11 mouse cellular contexts compared by ENCODE assay signal in the genomic region with DNA sequence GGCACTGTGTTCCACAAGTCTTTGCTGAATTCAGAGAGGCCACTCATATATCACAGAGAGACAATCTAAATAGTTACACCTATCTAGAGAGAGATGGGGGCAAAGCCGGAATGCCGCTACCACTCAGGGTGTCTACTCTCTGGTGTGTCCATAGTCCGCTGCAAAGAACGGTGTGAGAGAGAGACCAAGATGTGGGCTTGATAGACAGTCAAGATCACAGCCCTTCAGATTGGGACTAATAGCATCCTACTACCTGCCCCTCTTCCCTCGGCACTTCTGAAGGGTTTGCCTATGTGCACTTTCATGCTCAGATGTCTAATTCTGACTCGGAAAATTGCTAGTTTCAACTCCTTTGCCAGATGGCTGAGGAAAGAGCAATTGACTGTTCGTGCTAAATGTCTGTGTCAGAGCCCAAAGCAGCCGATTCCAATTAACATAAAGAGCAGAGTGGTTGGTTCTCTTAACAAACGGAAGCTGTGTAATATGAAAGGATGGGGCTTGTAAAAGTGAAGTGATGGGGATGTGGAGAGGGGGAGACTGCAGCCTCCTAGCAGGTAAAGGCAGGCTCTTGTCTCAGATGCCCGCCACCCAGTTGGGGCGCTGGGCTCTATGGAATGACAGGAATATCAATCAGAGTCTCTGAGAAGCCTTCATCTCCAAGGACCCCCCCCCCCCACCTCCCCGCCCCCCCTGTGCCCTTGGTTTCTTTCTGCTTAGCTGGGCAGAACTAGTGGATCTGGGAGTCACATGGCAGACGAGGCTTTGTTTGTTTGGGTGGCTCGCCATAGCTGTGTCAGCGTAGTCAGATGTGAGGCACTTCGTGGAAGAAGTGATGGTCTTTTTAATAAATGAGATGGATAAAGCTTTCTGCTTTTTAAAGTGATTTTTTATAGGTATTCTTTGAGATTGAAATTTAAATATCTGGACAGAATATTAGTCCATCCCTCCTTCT.
DNase-seq lines count a peak whose midpoint lies in the region; ATAC-seq and TF ChIP-seq lines count a peak whose summit lies in the region.
"Had no signal": no experiment of that assay in that cellular context is flagged by ENCODE, and none has a peak within 500 bp of the region (broad histone marks: within the 10 kb centered on the region; RNA-seq: fewer than 3 reads in every experiment).

No protein-coding gene starts in this region.

- no peak overlapping the region for H3K4me2 ChIP-seq in hindbrain, postnatal 0 days (ENCODE audit: low read depth, low read length)

- no peak overlapping the region for H3K9ac ChIP-seq in hindbrain, postnatal 0 days (replicated peaks; ENCODE audit: low read length)
- H3K9ac ChIP-seq in heart, adult 2 months (ENCODE audit: low read depth, low read length) = no peak overlapping the region

- no peak for TF ChIP-seq CTCF in hindbrain, postnatal 0 days (IDR thresholded peaks at IDR 0.05; ENCODE audit: low read depth)
- TF ChIP-seq CTCF in olfactory bulb, adult 2 months (IDR thresholded peaks at IDR 0.05; ENCODE audit: insufficient read depth, low read depth, low read length) = no peak
- no peak for TF ChIP-seq CTCF in heart, adult 2 months (IDR thresholded peaks at IDR 0.05)

- H3K4me3 ChIP-seq in forebrain, embryonic 10.5 days = no peak overlapping the region
- no peak overlapping the region for H3K4me3 ChIP-seq in hindbrain, postnatal 0 days (ENCODE audit: low read length)
- no peak overlapping the region for H3K4me3 ChIP-seq in olfactory bulb, adult 2 months (ENCODE audit: insufficient read depth, low read depth, low read length)
- H3K4me3 ChIP-seq in heart, adult 2 months = no peak overlapping the region

- TF ChIP-seq EP300 in heart, adult 2 months (IDR thresholded peaks at IDR 0.05; ENCODE audit: insufficient read depth, low read depth, low read length) = no peak

- intact Hi-C loops in left cerebral cortex, postnatal 14 days (cut with DNase I) = no loop called here
- intact Hi-C loops in left cerebral cortex, postnatal 36 days (cut with DNase I) = loop anchor here (5.0 kb wide), 1 partner anchor 193 kb away; a partner anchor contains a TSS
- intact Hi-C loops in heart, postnatal 10 days (cut with DNase I) = no loop called here
- intact Hi-C loops in heart, adult 2 months (cut with DNase I) = loop anchor here (10.0 kb wide), 2 partner anchors 65 to 225 kb away; no protein-coding TSS in a partner anchor

- H3K79me2 ChIP-seq in heart, adult 2 months (replicated peaks; ENCODE audit: control insufficient read depth, insufficient read depth, low read length) = no peaks in the 10 kb centered on the region

- no peaks in the 10 kb centered on the region for H3K9me3 ChIP-seq in forebrain, embryonic 10.5 days
- no peaks in the 10 kb centered on the region for H3K9me3 ChIP-seq in hindbrain, postnatal 0 days (ENCODE audit: low read length)

- TF ChIP-seq POLR2A in olfactory bulb, adult 2 months (IDR thresholded peaks at IDR 0.05; ENCODE audit: insufficient read depth, low read depth, low read length) = no peak
- TF ChIP-seq POLR2A in heart, adult 2 months (IDR thresholded peaks at IDR 0.05; ENCODE audit: insufficient read depth, low read depth, low read length) = no peak

- DNase-seq in left cerebral cortex, postnatal 14 days (ENCODE audit: low spot score in 2 of 2) = peak; percentile 21 to 40
- DNase-seq in left cerebral cortex, postnatal 36 days (ENCODE audit: low spot score in 2 of 2) = no peak
- no peak for DNase-seq in forebrain, embryonic 10.5 days (ENCODE audit: extremely low spot score, low spot score)
- DNase-seq in hindbrain, postnatal 0 days (ENCODE audit: low spot score) = peak; percentile 12
- DNase-seq in spleen, adult 18-20 months = no peak
- no peak for DNase-seq in heart, postnatal 10 days
- DNase-seq in heart, adult 2 months = no peak
- DNase-seq: cerebellum, adult 8-10 months; lung, adult 2 months; thymus, postnatal 25 days had no signal

- peak; percentile 70 for ATAC-seq in hindbrain, postnatal 0 days

- 76% methylated on average over 16 of the region's 16 CpGs for WGBS in forebrain, embryonic 10.5 days
- 52% methylated on average over 16 of the region's 16 CpGs for WGBS in hindbrain, postnatal 0 days
- WGBS in olfactory bulb, adult 2 months = 39% methylated on average over 16 of the region's 16 CpGs
- 82% methylated on average over 16 of the region's 16 CpGs for WGBS in heart, adult 2 months

- H3K4me1 ChIP-seq in forebrain, embryonic 10.5 days = peaks cover 11% of the 10 kb centered on the region
- peaks cover 5% of the 10 kb centered on the region; the same call in 1 of the 2 replicates for H3K4me1 ChIP-seq in hindbrain, postnatal 0 days (ENCODE audit: insufficient read depth, low read length)
- peaks cover 4% of the 10 kb centered on the region for H3K4me1 ChIP-seq in olfactory bulb, adult 2 months (ENCODE audit: control insufficient read depth, insufficient read depth, low read length)
- H3K4me1 ChIP-seq in heart, adult 2 months (ENCODE audit: control insufficient read depth, insufficient read depth, low read length) = peaks cover 2% of the 10 kb centered on the region

- H3K27ac ChIP-seq in forebrain, embryonic 10.5 days = peak overlapping the region; percentile 45; the same call in 1 of the 2 replicates
- H3K27ac ChIP-seq in hindbrain, postnatal 0 days = no peak overlapping the region
- H3K27ac ChIP-seq in olfactory bulb, adult 2 months (ENCODE audit: insufficient read depth, low read depth, low read length) = peak overlapping the region; percentile 70
- no peak overlapping the region for H3K27ac ChIP-seq in heart, adult 2 months

- no peaks in the 10 kb centered on the region for H3K36me3 ChIP-seq in forebrain, embryonic 10.5 days (replicated peaks)
- no peaks in the 10 kb centered on the region for H3K36me3 ChIP-seq in hindbrain, postnatal 0 days (ENCODE audit: insufficient read depth, low read length)
- no peaks in the 10 kb centered on the region for H3K36me3 ChIP-seq in heart, adult 2 months (ENCODE audit: control insufficient read depth, insufficient read depth, low read length)

- no peaks in the 10 kb centered on the region for H3K27me3 ChIP-seq in forebrain, embryonic 10.5 days (ENCODE audit: poor library complexity, severe bottlenecking)
- no peaks in the 10 kb centered on the region for H3K27me3 ChIP-seq in hindbrain, postnatal 0 days (ENCODE audit: insufficient read depth, low read length)
- no peaks in the 10 kb centered on the region for H3K27me3 ChIP-seq in heart, adult 2 months (ENCODE audit: control insufficient read depth, insufficient read depth, low read length)

Comparison
In these comparisons a context has a peak if more than half of its experiments do, and no peak if none do; other contexts are left out.
1. DNase-seq: peak in left cerebral cortex, postnatal 14 days (2 of 2) and hindbrain, postnatal 0 days (single experiment); none in left cerebral cortex, postnatal 36 days (0 of 2), forebrain, embryonic 10.5 days (single experiment), spleen, adult 18-20 months (0 of 2), heart, postnatal 10 days (0 of 2) and heart, adult 2 months (0 of 2).
2. intact Hi-C loops: an anchor here in left cerebral cortex, postnatal 36 days (5.0 kb wide) and heart, adult 2 months (10.0 kb wide); none called in left cerebral cortex, postnatal 14 days and heart, postnatal 10 days.
3. H3K27ac ChIP-seq: peak in forebrain, embryonic 10.5 days (single experiment) and olfactory bulb, adult 2 months (single experiment); none in hindbrain, postnatal 0 days (single experiment) and heart, adult 2 months (single experiment).